ENCODE assay signal across 14 mouse cellular contexts in genomic region chr16:89570516-89570915, GRCm38 (mm10). TPM values are rescaled to one million over a fixed set of nuclear protein-coding genes. Genes with fewer than 3 reads are reported as not detected.
A peak's percentile ranks its signal among the peaks of the same experiment; 100 is the strongest.
DNase-seq lines count a peak whose midpoint lies in the region.
"Had no signal": no experiment of that assay in that cellular context is flagged by ENCODE, and none has a peak within 500 bp of the region (broad histone marks: within the 10 kb centered on the region; RNA-seq: fewer than 3 reads in every experiment).

No protein-coding gene starts in this region.

- peak; percentile 8 for DNase-seq in ovary, adult 18-20 months (ENCODE audit: low spot score)
- DNase-seq in ovary, postnatal 10 days (ENCODE audit: low spot score), result no peak
- DNase-seq in cerebellum, postnatal 25 days, result peak; percentile 87 to 89
- peak; percentile 42 to 44 for DNase-seq in layer of hippocampus, postnatal 25 days (ENCODE audit: extremely low spot score in 1 of 2, low spot score in 1 of 2)
- peak; percentile 52 for DNase-seq in right cerebral cortex, postnatal 36 days (ENCODE audit: low spot score in 2 of 2)
- no peak for DNase-seq in adrenal gland, adult 2 months
- DNase-seq in gastrocnemius, postnatal 10 days, result no peak
- DNase-seq in lung, postnatal 14 days, result no peak

RNA-seq across cellular contexts. Expression of gene Krtap11-1, which starts 0.5 kb away (rescaled TPM):
- total RNA-seq in layer of hippocampus, postnatal 25 days (2021), result not detected
- total RNA-seq in adrenal gland, adult 2 months (2021), result not detected
- polyA plus RNA-seq in adrenal gland, adult 2 months (2012; rRNA removed), result not detected in 2 replicates
- not detected for total RNA-seq in gastrocnemius, postnatal 10 days (2021)
- total RNA-seq: monocyte, adult 5-6 weeks had no signal
- polyA plus RNA-seq: heart, embryonic 16.5 days; intestine, postnatal 0 days; limb, embryonic 13.5 days; lung, postnatal 0 days; thymus, postnatal 0 days had no signal

Comparison
In these comparisons a context has a peak if more than half of its experiments do, and no peak if none do; other contexts are left out.
1. DNase-seq: peak in ovary, adult 18-20 months (single experiment), cerebellum, postnatal 25 days (2 of 2), layer of hippocampus, postnatal 25 days (2 of 2) and right cerebral cortex, postnatal 36 days (2 of 2); none in ovary, postnatal 10 days (single experiment), adrenal gland, adult 2 months (single experiment), gastrocnemius, postnatal 10 days (single experiment) and lung, postnatal 14 days (single experiment).